Mouse (Mus musculus) T-helper 1 cell (primary cell): ENCODE results near the gene Fam92b.

ENCODE experiments used
- in situ Hi-C: fragments of 300-600 bp; cut with MboI, MseI; formaldehyde crosslinking; loops from one replicate; pipeline ENCODE4 v1.15.1; 2025; ENCODE audit warnings: high pct_unique_total_duplicates

Fam92b gene

DNA sequence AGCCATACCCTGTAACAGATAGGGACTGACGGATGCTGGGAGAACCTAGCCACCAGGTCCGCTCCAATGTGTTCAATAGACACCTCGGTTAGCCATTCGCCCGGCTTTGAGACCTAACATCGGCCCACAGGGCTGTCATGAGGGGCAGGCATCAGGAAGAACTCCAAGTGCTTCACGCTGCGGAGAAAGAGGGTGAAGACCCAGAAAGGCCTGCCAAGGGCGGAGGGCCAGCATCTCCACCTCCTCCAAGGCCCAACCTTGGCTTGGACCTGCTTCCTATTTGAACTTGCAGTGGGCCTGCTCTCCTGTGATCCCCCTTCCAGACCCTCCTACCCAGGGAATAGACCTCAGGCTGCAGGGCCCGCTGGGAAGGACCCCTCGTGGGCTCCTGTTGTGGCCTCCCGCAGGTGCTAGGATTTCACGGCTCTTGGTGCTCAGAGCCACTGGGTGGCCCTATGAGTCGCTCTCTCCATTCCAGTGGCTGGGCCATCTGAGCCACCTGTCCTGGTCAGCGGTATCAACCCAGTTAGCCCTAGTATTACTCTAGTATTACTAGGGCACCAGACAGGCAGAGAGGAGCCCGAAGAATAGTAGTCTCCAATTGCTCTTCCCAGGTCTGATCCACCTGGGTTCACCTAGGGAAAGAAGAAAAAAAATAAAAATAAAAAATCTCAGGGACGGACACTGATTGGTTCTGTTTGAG, 13.0 kb upstream of the Fam92b start:
- in situ Hi-C loops: no loop called here

DNA sequence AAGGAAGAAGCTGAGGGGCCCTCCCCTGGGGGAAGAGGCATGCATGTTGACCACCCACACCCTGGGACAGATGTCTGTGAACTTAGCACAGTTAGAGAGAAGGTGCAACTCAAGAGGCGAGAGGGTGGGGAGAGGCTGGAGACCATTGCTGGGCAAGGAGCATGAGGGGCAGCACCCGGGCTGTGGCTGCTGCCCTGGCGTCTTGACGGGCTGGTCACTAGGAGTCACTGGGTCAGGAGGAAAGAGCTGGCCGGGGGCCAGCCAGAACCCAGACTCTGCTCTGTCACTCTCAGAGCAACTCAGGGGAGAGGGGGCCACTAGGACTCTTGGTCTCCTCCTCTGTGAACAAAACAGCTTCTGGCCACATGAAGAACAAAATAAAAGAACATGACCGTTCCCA, 12.2 kb upstream of the Fam92b start:
- in situ Hi-C loops: loop anchor here (5.0 kb wide), 1 partner anchor 118 kb away; no protein-coding TSS in a partner anchor

DNA sequence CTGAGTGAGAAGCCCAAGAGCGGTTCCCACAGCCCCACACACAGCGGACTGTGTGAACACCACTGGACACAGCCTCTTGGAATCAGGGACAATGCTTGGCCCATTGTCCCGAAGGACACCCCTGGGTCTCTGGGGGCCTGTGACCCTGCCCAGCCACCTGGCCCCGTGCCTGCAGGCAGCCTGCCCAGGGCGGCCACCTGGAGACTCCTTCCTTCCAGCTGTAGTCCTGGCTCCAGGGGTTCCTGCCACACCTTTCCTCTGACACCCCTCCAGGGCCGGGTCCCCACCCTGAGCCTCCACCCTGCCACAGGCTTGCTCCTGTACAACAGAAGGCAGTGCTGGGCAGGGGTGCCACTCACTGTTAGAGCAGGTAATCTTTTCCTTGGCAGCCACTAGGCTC, 11.2 kb upstream of the Fam92b start:
- in situ Hi-C loops: loop anchor here (5.0 kb wide), 1 partner anchor 119 kb away; no protein-coding TSS in a partner anchor

DNA sequence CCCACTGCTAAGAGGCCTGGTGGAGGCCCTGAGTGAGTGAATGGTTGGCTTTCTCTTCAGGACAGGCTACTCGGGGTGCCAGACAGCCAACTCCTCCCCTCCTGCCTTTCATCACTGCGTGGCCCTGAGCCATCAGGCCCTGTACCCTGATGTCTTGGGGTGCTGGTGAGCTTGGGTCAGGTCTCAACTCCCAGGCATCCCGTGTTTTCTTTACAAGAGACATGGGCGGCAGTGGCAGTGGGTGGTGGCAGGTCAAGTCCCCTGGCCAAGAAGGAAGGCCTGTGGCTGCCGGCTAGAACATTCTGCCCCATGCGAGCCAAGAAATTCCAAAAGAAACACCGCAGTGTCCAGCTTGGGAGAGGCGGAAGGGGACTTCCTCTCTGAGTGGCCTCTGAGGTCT, 9.2 kb upstream of the Fam92b start:
- in situ Hi-C loops: loop anchor here (5.0 kb wide), 1 partner anchor 121 kb away; no protein-coding TSS in a partner anchor

- in situ Hi-C loops: loop anchor here (5.0 kb wide), 1 partner anchor 122 kb away; no protein-coding TSS in a partner anchor
Measured at GRCm38 (mm10) chr8:120184850-120185792, 7.9 kb upstream of the Fam92b start.

DNA sequence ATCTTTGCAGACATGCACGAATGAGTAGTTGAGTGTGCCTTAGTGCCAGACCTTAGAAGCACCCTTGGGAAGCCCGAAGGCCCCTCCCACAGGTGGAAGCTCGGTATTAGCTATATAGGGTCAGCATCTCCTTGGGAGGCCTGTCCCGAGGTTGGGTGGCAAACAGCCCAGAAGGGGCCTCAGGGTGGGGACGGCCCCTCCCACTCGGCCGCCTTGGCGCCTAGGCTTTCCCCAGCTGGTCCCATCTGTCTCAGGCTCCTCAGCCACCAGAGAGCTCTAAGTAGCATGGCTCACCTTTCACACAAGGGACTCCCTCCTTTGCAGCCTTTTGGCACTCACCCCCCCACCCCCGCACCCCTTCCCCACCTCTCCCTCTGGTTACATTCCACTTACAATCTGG, 7.1 kb upstream of the Fam92b start:
- in situ Hi-C loops: no loop called here

DNA sequence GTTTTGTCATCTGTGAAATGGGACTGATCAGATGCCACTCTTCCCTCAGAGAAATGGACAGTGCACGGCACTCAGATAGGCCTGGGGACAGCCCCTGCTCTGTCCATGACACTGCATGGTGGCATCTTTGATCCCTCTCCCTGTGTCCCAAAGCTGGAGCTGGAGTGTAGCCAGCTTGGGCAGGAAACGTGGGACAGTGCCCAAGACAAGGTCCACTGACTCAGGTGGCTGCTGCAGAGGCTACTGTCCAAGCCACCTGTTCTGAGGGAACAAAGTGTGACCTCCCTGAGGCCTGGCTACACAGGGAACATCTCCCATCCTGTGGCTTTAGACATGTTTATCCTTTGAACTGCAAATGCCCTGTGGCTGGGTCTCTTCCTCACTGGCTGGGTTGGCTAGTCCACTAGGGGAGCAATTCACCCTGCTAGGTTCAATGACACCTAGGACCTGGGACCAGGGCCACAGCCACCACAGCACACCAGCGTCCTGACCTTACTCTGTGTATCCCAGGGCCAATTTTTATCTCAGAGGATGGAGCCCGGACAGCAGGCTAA, 4.7 kb upstream of the Fam92b start:
- in situ Hi-C loops: no loop called here

GRCm38 (mm10) chr8:120181274-120181673, 4.0 kb upstream of the Fam92b start:
- in situ Hi-C loops: no loop called here

GRCm38 (mm10) chr8:120180445-120180970, 3.2 kb upstream of the Fam92b start:
- in situ Hi-C loops: no loop called here

- in situ Hi-C loops: no loop called here
Measured at GRCm38 (mm10) chr8:120179027-120179431, 1.8 kb upstream of the Fam92b start.

GRCm38 (mm10) chr8:120178124-120178514, 853 bp upstream of the Fam92b start:
- in situ Hi-C loops: no loop called here

DNA sequence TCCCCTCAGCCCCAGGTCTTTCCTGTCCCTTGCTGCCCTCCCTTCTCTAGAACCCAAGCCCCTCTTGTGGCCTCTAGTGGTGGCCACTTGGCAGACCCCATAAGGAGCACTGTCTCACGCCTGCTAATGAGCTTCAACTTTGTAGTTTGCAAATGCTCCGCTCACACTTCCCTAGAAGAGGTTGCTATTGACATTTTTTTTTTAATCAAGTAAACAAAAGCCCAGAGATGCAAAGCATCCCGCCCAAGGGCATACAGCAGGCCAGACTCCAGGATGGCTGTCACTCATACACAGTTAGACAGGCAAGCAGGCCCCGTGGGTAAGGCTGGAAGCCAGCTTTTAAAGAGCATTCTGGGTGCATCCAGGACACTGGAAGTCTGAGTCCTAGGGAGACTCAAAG, 661 bp downstream of the Fam92b start:
- in situ Hi-C loops: no loop called here

DNA sequence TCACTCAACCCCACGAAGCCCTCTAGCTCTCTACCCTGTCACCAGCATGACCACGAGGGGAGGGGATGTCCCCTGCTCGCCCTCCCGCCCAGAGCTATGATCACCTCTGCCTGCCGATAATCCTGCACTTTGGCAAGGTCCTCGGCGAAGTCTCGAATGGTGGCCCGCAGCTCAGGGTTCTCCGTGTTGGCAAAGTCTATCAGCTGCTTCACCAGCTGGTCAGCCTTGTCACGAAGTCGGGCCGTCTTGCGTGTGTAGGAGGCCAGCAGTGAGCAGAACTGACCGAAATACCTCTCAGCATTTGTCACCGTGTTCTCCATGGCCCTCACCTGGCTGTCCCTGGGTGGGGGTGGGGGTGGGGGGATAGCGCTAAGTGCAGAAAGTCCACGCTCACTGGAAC, 2.7 kb downstream of the Fam92b start:
- in situ Hi-C loops: no loop called here

DNA sequence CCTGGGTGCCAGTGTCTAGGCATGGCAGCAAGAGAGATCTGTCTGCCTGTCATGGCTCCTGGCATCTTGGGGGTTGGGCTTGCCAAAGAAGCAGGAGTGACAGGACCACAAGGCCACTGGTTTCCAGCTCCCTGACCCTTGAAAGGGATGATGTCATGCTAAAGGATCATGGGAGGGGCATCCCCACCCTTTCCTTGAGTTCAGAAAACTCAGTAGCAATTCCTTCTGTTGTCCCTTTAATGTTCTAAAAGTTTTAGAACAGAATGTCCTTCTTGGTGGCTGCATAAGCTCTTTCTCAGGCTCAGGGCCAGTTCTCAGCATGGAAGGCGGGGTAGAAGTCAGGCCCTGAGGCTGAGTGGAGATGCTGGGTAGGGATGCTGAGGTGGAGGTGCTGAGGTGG, 4.1 kb downstream of the Fam92b start:
- in situ Hi-C loops: no loop called here

DNA sequence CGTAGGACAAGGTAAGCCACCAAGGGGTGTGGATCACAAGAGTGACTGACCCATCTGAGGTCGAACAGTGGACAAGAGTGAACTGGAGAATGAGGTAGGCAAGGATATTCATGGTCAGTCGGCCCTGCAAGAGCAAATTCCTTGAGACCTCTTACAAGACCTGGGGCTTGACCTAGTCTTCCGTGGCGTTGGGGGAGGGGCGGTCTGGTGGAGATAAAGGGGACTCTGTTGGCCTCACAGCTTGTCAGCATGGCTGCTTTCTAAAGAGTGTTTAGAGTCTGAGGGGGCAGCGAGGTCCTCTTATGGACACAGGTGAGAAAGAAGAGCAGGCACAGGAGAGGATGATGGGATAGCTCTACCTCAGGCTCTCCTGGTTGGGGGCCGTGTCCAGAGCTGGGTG, 8.1 kb downstream of the Fam92b start:
- in situ Hi-C loops: no loop called here

- in situ Hi-C loops: no loop called here
Measured at GRCm38 (mm10) chr8:120167821-120168220, 9.4 kb downstream of the Fam92b start.

GRCm38 (mm10) chr8:120167136-120167535, 10.1 kb downstream of the Fam92b start:
- in situ Hi-C loops: no loop called here

GRCm38 (mm10) chr8:120164026-120164425, 13.2 kb downstream of the Fam92b start:
- in situ Hi-C loops: no loop called here

DNA sequence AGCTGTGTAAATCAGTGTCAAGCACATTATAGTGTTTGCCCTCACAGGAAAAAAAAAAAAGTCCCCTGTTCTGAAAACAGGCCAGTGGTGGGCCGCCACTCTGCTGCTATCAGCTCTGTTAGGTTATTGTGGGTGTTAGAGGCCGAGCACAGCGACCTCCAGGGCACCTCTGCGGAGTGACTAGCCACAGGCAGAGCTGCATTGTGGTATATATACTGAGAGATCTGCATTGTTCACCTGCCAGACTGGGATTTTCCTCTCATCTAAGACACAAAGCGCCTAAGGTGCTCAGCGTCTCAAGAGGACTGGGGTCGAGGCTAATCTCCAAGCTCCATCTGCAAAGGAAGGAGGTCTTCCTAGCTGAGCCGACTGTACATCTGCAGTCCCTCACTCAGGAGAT, 13.9 kb downstream of the Fam92b start:
- in situ Hi-C loops: no loop called here

DNA sequence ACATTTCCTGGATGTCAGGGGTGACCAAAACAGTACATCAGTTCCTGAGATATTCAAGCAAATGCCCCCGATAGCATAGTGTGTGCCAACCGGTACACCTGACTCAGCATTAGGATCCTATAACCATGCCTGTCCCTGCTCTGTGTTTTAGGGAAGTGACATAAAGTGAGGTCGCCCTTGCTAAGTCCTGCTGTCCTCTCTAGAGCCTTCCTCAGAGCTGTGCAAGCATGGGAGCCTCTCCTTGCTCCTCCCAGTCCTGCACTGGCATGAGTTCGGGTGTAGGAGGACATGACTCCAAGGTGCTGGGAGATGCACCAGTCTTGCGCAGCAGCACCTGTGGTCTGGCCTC, 14.9 kb downstream of the Fam92b start:
- in situ Hi-C loops: no loop called here

DNA sequence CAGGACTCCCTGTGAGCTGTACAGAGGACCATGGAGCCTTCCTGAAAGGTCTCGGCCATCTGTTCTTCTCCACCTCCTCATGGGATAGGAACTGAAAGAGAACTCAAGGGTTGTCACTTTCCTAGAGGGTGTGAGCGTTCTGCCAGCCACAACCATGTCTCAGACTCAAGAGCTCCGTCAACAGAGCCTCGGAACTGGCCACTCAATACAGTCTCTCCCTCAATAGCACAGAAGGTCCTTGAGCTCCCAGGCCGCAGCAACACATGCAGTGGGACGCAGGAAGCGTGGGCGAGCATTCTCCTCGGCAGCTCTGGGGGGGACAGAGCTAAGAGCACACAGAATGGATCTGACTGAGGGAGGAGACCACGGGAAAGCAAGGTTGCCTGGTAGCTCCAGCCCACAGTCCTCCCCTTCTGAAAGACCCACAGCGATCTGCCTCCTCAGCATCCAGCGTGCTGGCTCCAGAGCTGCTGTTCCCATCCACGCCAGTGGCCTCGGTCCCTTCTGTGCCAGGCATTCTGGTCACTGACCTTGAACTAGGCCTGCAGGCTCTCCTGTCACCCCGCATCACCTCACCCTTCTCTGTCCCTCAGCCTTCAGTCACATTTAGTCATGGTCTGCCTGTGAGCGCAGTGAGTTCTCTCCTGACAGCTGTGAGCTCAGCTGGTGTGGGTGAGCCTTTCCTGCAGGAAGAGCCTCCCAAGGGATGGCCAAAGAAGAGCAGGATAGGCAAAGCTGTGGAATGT, 15.4 kb downstream of the Fam92b start:
- in situ Hi-C loops: no loop called here

- in situ Hi-C loops: no loop called here
Measured at GRCm38 (mm10) chr8:120160366-120160765, 16.9 kb downstream of the Fam92b start.
